ENCODE assay signal across 22 mouse cellular contexts in genomic region chr3:133153629-133154028, GRCm38 (mm10).
DNase-seq lines count a peak whose midpoint lies in the region; ATAC-seq and TF ChIP-seq lines count a peak whose summit lies in the region.
"Had no signal": no experiment of that assay in that cellular context is flagged by ENCODE, and none has a peak within 500 bp of the region (broad histone marks: within the 10 kb centered on the region; RNA-seq: fewer than 3 reads in every experiment).

No protein-coding gene starts in this region.

- no peaks in the 10 kb centered on the region for H3K79me2 ChIP-seq in CH12.LX (replicated peaks; ENCODE audit: control insufficient read depth, extremely low read depth, insufficient read depth, poor library complexity, severe bottlenecking)

- peak in 1 of 2 experiments; percentile 51; a peak in 2 of 4 replicates for TF ChIP-seq CTCF in CH12.LX (conservative IDR thresholded peaks at IDR 0.05 in 1 of 2, IDR thresholded peaks at IDR 0.05 in 1 of 2; ENCODE audit: low read depth in 2 of 2, low read length in 2 of 2)
- TF ChIP-seq CTCF in midbrain, postnatal 0 days (IDR thresholded peaks at IDR 0.05), result no peak

- DNase-seq in 416B (ENCODE audit: low read depth) (peak; percentile 15), CH12.LX (ENCODE audit: extremely low read depth) (peak; percentile 38)
- no peak for DNase-seq in midbrain, postnatal 0 days (ENCODE audit: low spot score)
- DNase-seq: adrenal gland, adult 2 months; adrenal gland, postnatal 10 days; adrenal gland, postnatal 25 days; B cell, adult 2 months; cerebellum, adult 11 months; cerebellum, adult 2 months; cerebellum, adult 9-10 months; cerebellum, postnatal 10 days; cerebellum, postnatal 25 days; forebrain, postnatal 0 days had no signal

- ATAC-seq in granulocyte monocyte progenitor cell, adult 5-6 weeks (replicated peaks; ENCODE audit: poor library complexity, severe bottlenecking), result peak; percentile 62
- ATAC-seq in megakaryocyte progenitor cell, adult 5-6 weeks (replicated peaks; ENCODE audit: poor library complexity), result peak; percentile 52
- no peak for ATAC-seq in CD4-positive, CD25-positive, alpha-beta regulatory T cell, adult 4 months
- no peak for ATAC-seq in midbrain, postnatal 0 days (ENCODE audit: low FRiP score)
- no peak for ATAC-seq in hindbrain, embryonic 12.5 days (ENCODE audit: low FRiP score)
- ATAC-seq: forebrain, embryonic 13.5 days; forebrain, postnatal 0 days had no signal

- no peak overlapping the region for H3K9ac ChIP-seq in CH12.LX (ENCODE audit: insufficient read depth, low read depth)
- no peak overlapping the region for H3K9ac ChIP-seq in midbrain, postnatal 0 days (replicated peaks; ENCODE audit: low read length, poor library complexity, severe bottlenecking)
- no peak overlapping the region for H3K9ac ChIP-seq in hindbrain, embryonic 12.5 days
- H3K9ac ChIP-seq: embryonic facial prominence, embryonic 12.5 days; forebrain, embryonic 13.5 days; forebrain, embryonic 15.5 days; forebrain, postnatal 0 days had no signal

- 83% methylated on average over 6 of the region's 6 CpGs for WGBS in midbrain, postnatal 0 days
- WGBS in hindbrain, embryonic 12.5 days, result 75% methylated on average over 6 of the region's 6 CpGs

- TF ChIP-seq POLR2A in CH12.LX (IDR thresholded peaks at IDR 0.05; ENCODE audit: low read depth, low read length), result no peak

- in situ Hi-C loops in CH12.LX (cut with MboI; ENCODE audit: low pct_ligation_motif_present, low pct_unique_long_range_greater_than_20kb, low sequenced_read_pairs), result no loop called here

- no peaks in the 10 kb centered on the region for H3K36me3 ChIP-seq in CH12.LX (replicated peaks in 1 of 2; ENCODE audit: control insufficient read depth in 1 of 2, insufficient read depth in 1 of 2, low read length in 1 of 2)
- no peaks in the 10 kb centered on the region for H3K36me3 ChIP-seq in midbrain, postnatal 0 days (ENCODE audit: insufficient read depth, low read length)
- H3K36me3 ChIP-seq in hindbrain, embryonic 12.5 days, result no peaks in the 10 kb centered on the region
- H3K36me3 ChIP-seq: embryonic facial prominence, embryonic 10.5 days; embryonic facial prominence, embryonic 12.5 days; forebrain, embryonic 15.5 days; G1E had no signal

- H3K9me3 ChIP-seq in CH12.LX (replicated peaks; ENCODE audit: low read length), result no peaks in the 10 kb centered on the region
- no peaks in the 10 kb centered on the region for H3K9me3 ChIP-seq in midbrain, postnatal 0 days (ENCODE audit: low read length)
- no peaks in the 10 kb centered on the region for H3K9me3 ChIP-seq in hindbrain, embryonic 12.5 days (replicated peaks)
- H3K9me3 ChIP-seq: embryonic facial prominence, embryonic 10.5 days; embryonic facial prominence, embryonic 12.5 days; forebrain, embryonic 13.5 days; forebrain, embryonic 15.5 days; G1E had no signal

- dilution Hi-C loops in CH12.LX (cut with MboI; ENCODE audit: extremely low pct_ligation_motif_present, extremely low pct_unique_long_range_greater_than_20kb, low sequenced_read_pairs), result no loop called here

- H3K27me3 ChIP-seq in CH12.LX (replicated peaks), result no peaks in the 10 kb centered on the region
- H3K27me3 ChIP-seq in midbrain, postnatal 0 days (ENCODE audit: insufficient read depth, low read length), result no peaks in the 10 kb centered on the region
- H3K27me3 ChIP-seq in hindbrain, embryonic 12.5 days, result no peaks in the 10 kb centered on the region
- H3K27me3 ChIP-seq: embryonic facial prominence, embryonic 12.5 days; forebrain, embryonic 13.5 days; forebrain, embryonic 15.5 days had no signal

- no peak overlapping the region for H3K27ac ChIP-seq in CH12.LX (ENCODE audit: insufficient read depth, low read depth)
- no peak overlapping the region for H3K27ac ChIP-seq in midbrain, postnatal 0 days (ENCODE audit: low read depth, low read length)
- no peak overlapping the region for H3K27ac ChIP-seq in hindbrain, embryonic 12.5 days
- H3K27ac ChIP-seq: embryonic facial prominence, embryonic 10.5 days; embryonic facial prominence, embryonic 12.5 days; forebrain, embryonic 13.5 days; forebrain, embryonic 15.5 days had no signal

- no peak for TF ChIP-seq EP300 in CH12.LX (IDR thresholded peaks at IDR 0.05; ENCODE audit: low read length)

- peaks cover 7% of the 10 kb centered on the region in 2 experiments for H3K4me1 ChIP-seq in CH12.LX (ENCODE audit: control insufficient read depth in 1 of 2, insufficient read depth in 2 of 2)
- H3K4me1 ChIP-seq in midbrain, postnatal 0 days (ENCODE audit: insufficient read depth, low read length), result no peaks in the 10 kb centered on the region
- H3K4me1 ChIP-seq in hindbrain, embryonic 12.5 days, result no peaks in the 10 kb centered on the region
- H3K4me1 ChIP-seq: embryonic facial prominence, embryonic 10.5 days; embryonic facial prominence, embryonic 12.5 days; forebrain, embryonic 13.5 days; forebrain, embryonic 15.5 days had no signal

- no peak overlapping the region for H3K4me3 ChIP-seq in CH12.LX (replicated peaks in 1 of 3; ENCODE audit: low read depth in 2 of 3, low read length in 2 of 3, poor library complexity in 1 of 3)
- no peak overlapping the region for H3K4me3 ChIP-seq in midbrain, postnatal 0 days (ENCODE audit: low read depth, low read length)
- no peak overlapping the region for H3K4me3 ChIP-seq in hindbrain, embryonic 12.5 days
- H3K4me3 ChIP-seq: embryonic facial prominence, embryonic 10.5 days; embryonic facial prominence, embryonic 12.5 days; forebrain, embryonic 13.5 days; forebrain, embryonic 15.5 days had no signal

- peak; percentile 52 for TF ChIP-seq RAD21 in CH12.LX (IDR thresholded peaks at IDR 0.05; ENCODE audit: low read depth, low read length)

- no peak overlapping the region for H3K4me2 ChIP-seq in CH12.LX (ENCODE audit: insufficient read depth, low read depth, poor library complexity, severe bottlenecking)
- no peak overlapping the region for H3K4me2 ChIP-seq in midbrain, postnatal 0 days (ENCODE audit: low read depth, low read length, poor library complexity, severe bottlenecking)
- no peak overlapping the region for H3K4me2 ChIP-seq in hindbrain, embryonic 12.5 days (replicated peaks)
- H3K4me2 ChIP-seq: embryonic facial prominence, embryonic 12.5 days; forebrain, embryonic 13.5 days; forebrain, embryonic 15.5 days had no signal

TF ChIP-seq in CH12.LX, 34 proteins besides CTCF, POLR2A, EP300 and RAD21:
- TF ChIP-seq IRF4 (IDR thresholded peaks at IDR 0.05; ENCODE audit: low read depth, low read length) (no peak; the same call in 1 of the 2 replicates), E2F4 (IDR thresholded peaks at IDR 0.05; ENCODE audit: insufficient replicate concordance, low read depth, low read length) (no peak)
TF ChIP-seq in CH12.LX: peak in this region for 0.

Comparison
In these comparisons a context has a peak if more than half of its experiments do, and no peak if none do; other contexts are left out.
1. ATAC-seq: peak in granulocyte monocyte progenitor cell, adult 5-6 weeks (single experiment) and megakaryocyte progenitor cell, adult 5-6 weeks (single experiment); none in CD4-positive, CD25-positive, alpha-beta regulatory T cell, adult 4 months (single experiment), midbrain, postnatal 0 days (single experiment) and hindbrain, embryonic 12.5 days (single experiment).